Mouse (Mus musculus) C2C12 (cell line): ENCODE measurements around the gene Ubac2. TPM values are rescaled to one million over a fixed set of nuclear protein-coding genes. Genes with fewer than 3 reads are reported as not detected.

ENCODE experiments used
- H3K27me3 ChIP-seq: one replicate; pipeline ENCODE4 v1.6.1; 2011; ENCODE audit not compliant: control insufficient read depth, insufficient read depth, insufficient read length
- H3K36me3 ChIP-seq: one replicate; pipeline ENCODE4 v1.6.1; 2011; ENCODE audit not compliant: control insufficient read depth, insufficient read depth
- H3K4me3 ChIP-seq: one replicate; pipeline ENCODE4 v1.5.1; 2011; ENCODE audit warnings: mild to moderate bottlenecking, control low read depth; ENCODE audit not compliant: poor library complexity, insufficient read depth, severe bottlenecking
- H3K79me2 ChIP-seq: one replicate; pipeline ENCODE4 v1.6.1; 2011; ENCODE audit not compliant: control insufficient read depth, insufficient read depth
- H3K79me3 ChIP-seq: one replicate; pipeline ENCODE4 v1.6.1; 2011; ENCODE audit warnings: low read depth, control low read depth
- H3ac ChIP-seq: one replicate; pipeline ENCODE3; 2011; ENCODE audit warnings: low read depth; ENCODE audit not compliant: control insufficient read depth, insufficient read length
- CEBPB ChIP-seq: IDR thresholded peaks from one replicate; pipeline ENCODE4 v1.6.1; 2011; ENCODE audit warnings: low read depth, mild to moderate bottlenecking, control low read depth, moderate library complexity
- CTCF ChIP-seq: IDR thresholded peaks from one replicate; pipeline ENCODE4 v1.5.1; 2011; ENCODE audit not compliant: control insufficient read depth, insufficient read depth, insufficient read length
- FOSL1 ChIP-seq: IDR thresholded peaks from one replicate; pipeline ENCODE4 v1.8.0; 2011; ENCODE audit warnings: mild to moderate bottlenecking, low read length; ENCODE audit not compliant: poor library complexity, insufficient read depth, severe bottlenecking
- MAX ChIP-seq: IDR thresholded peaks from one replicate; pipeline ENCODE4 v1.6.1; 2011; ENCODE audit warnings: mild to moderate bottlenecking, control low read depth
- MYOD1 ChIP-seq: IDR thresholded peaks from one replicate; pipeline ENCODE4 v1.6.1; 2011; ENCODE audit warnings: low read depth; ENCODE audit not compliant: control insufficient read depth, insufficient read length
- MYOG ChIP-seq: IDR thresholded peaks from one replicate; pipeline ENCODE4 v1.6.1; 2011; ENCODE audit not compliant: control insufficient read depth, insufficient read length; ENCODE audit errors: extremely low read depth
- USF1 ChIP-seq: IDR thresholded peaks from one replicate; pipeline ENCODE4 v1.6.1; 2011; ENCODE audit warnings: low read depth, mild to moderate bottlenecking, control low read depth, moderate library complexity
- polyA plus RNA-seq: library from polyadenylated mRNA; unstranded; fragments of >200 nt; fragmentation: generic; extraction: Trizol; gene quantifications from one replicate; pipeline ENCODE4 v1.2.1, GENCODE M21; 2012; ENCODE audit warnings: missing spikeins

Gene Ubac2
- polyA plus RNA-seq, 1 experiment: 37.8 TPM

GRCm38 (mm10) chr14:122035860-122036259, 157.4 kb downstream of the Ubac2 start:
- Histone ChIP-seq H3K27me3 (no peaks in the 10 kb centered on the region), H3K36me3 (no peaks in the 10 kb centered on the region), H3K79me3 (no peaks in the 10 kb centered on the region), H3ac (no peak overlapping the region), H3K4me3 (no peak overlapping the region), H3K79me2 (no peaks in the 10 kb centered on the region)
- TF ChIP-seq MYOG (no peak), FOSL1 (no peak), MYOD1 (no peak), USF1 (no peak), MAX (no peak), CTCF (no peak), CEBPB (no peak)

- no peak overlapping the region for H3ac ChIP-seq
- H3K4me3 ChIP-seq: no peak overlapping the region
- H3K27me3 ChIP-seq: no peaks in the 10 kb centered on the region
- H3K36me3 ChIP-seq: no peaks in the 10 kb centered on the region
- TF ChIP-seq CTCF (no peak), FOSL1 (no peak), MYOG (no peak), USF1 (no peak), CEBPB (no peak), MAX (no peak), MYOD1 (no peak)
- no peaks in the 10 kb centered on the region for H3K79me2 ChIP-seq
- H3K79me3 ChIP-seq: no peaks in the 10 kb centered on the region
Observed at GRCm38 (mm10) chr14:122038874-122039647, 160.6 kb downstream of the Ubac2 start.

GRCm38 (mm10) chr14:122041413-122041825, 163.0 kb downstream of the Ubac2 start:
- no peaks in the 10 kb centered on the region for H3K79me3 ChIP-seq
- no peak overlapping the region for H3ac ChIP-seq
- H3K4me3 ChIP-seq: no peak overlapping the region
- no peaks in the 10 kb centered on the region for H3K27me3 ChIP-seq
- no peak for TF ChIP-seq MAX
- no peak for TF ChIP-seq FOSL1
- no peak for TF ChIP-seq MYOD1
- TF ChIP-seq CEBPB: no peak
- TF ChIP-seq MYOG: no peak
- TF ChIP-seq CTCF: no peak
- no peak for TF ChIP-seq USF1
- H3K79me2 ChIP-seq: no peaks in the 10 kb centered on the region
- no peaks in the 10 kb centered on the region for H3K36me3 ChIP-seq

GRCm38 (mm10) chr14:122042142-122042694, 163.8 kb downstream of the Ubac2 start:
- Histone ChIP-seq H3K79me2 (no peaks in the 10 kb centered on the region), H3K36me3 (no peaks in the 10 kb centered on the region), H3ac (no peak overlapping the region), H3K79me3 (no peaks in the 10 kb centered on the region), H3K4me3 (no peak overlapping the region), H3K27me3 (no peaks in the 10 kb centered on the region)
- no peak for TF ChIP-seq CTCF
- no peak for TF ChIP-seq MYOG
- no peak for TF ChIP-seq FOSL1
- no peak for TF ChIP-seq CEBPB

GRCm38 (mm10) chr14:122047784-122048183, 169.4 kb downstream of the Ubac2 start:
- H3ac ChIP-seq: no peak overlapping the region
- no peaks in the 10 kb centered on the region for H3K79me2 ChIP-seq
- no peaks in the 10 kb centered on the region for H3K79me3 ChIP-seq
- peaks cover 4% of the 10 kb centered on the region for H3K27me3 ChIP-seq
- H3K36me3 ChIP-seq: no peaks in the 10 kb centered on the region
- H3K4me3 ChIP-seq: no peak overlapping the region
- TF ChIP-seq MAX: no peak
- TF ChIP-seq CTCF: no peak
- no peak for TF ChIP-seq MYOG
- no peak for TF ChIP-seq USF1
- TF ChIP-seq MYOD1: no peak
- TF ChIP-seq CEBPB: no peak
- no peak for TF ChIP-seq FOSL1
